Mouse (Mus musculus) limb, embryonic 14.5 days (tissue): Measurements from ENCODE around the gene Fmnl1. TPM values are rescaled to one million over a fixed set of nuclear protein-coding genes. Genes with fewer than 3 reads are reported as not detected.

Experiments
- ATAC-seq: fragments of 200-750 bp; cut with Nextera tagmentation; 2 replicates; pipeline ENCODE4 v1.8.0; 2017; ENCODE audit warnings: low read depth, moderate number of reproducible peaks, moderate TSS enrichment; ENCODE audit not compliant: low FRiP score
- DNase-seq: peaks from one replicate; pipeline ENCODE4 v3.0.0-alpha.2; 2015; ENCODE audit warnings: low spot score
- H3K27ac ChIP-seq: fragments of 300-500 bp; sonication (generic); replicated peaks from 2 replicates; pipeline ENCODE4 v1.5.1; 2014; ENCODE audit warnings: low read depth, mild to moderate bottlenecking, low read length, moderate library complexity, mixed read lengths
- H3K27me3 ChIP-seq: fragments of 300-500 bp; sonication (generic); 2 replicates; pipeline ENCODE4 v1.6.1; 2014; ENCODE audit warnings: low read length, mixed read lengths; ENCODE audit not compliant: control insufficient read depth, insufficient read depth
- H3K36me3 ChIP-seq: fragments of 300-500 bp; sonication (generic); 2 replicates; pipeline ENCODE4 v1.6.1; 2014; ENCODE audit warnings: mild to moderate bottlenecking, low read length, moderate library complexity, mixed read lengths; ENCODE audit not compliant: control insufficient read depth, insufficient read depth
- H3K4me1 ChIP-seq: fragments of 300-500 bp; sonication (generic); 2 replicates; pipeline ENCODE4 v1.6.1; 2014; ENCODE audit warnings: antibody characterized with exemption, low read length, mixed read lengths; ENCODE audit not compliant: control insufficient read depth, insufficient read depth
- H3K4me2 ChIP-seq: fragments of 300-500 bp; sonication (generic); replicated peaks from 2 replicates; pipeline ENCODE4 v1.6.1; 2014; ENCODE audit warnings: low read depth, mild to moderate bottlenecking, low read length, moderate library complexity; ENCODE audit not compliant: severe bottlenecking
- H3K4me3 ChIP-seq: fragments of 300-500 bp; sonication (generic); replicated peaks from 2 replicates; pipeline ENCODE4 v1.5.1; 2014; ENCODE audit warnings: low read length
- H3K9ac ChIP-seq: fragments of 300-500 bp; sonication (generic); 2 replicates; pipeline ENCODE4 v1.6.1; 2014; ENCODE audit warnings: mild to moderate bottlenecking, low read depth, low read length, moderate library complexity; ENCODE audit not compliant: severe bottlenecking
- H3K9me3 ChIP-seq: fragments of 300-500 bp; sonication (generic); 2 replicates; pipeline ENCODE4 v1.6.1; 2016; ENCODE audit warnings: low read length; ENCODE audit not compliant: control insufficient read depth
- POLR2A ChIP-seq: fragments of 200-500 bp; IDR thresholded peaks from 2 replicates; pipeline ENCODE4 v1.8.0; 2012; ENCODE audit warnings: inconsistent platforms, mild to moderate bottlenecking, moderate library complexity, borderline replicate concordance; ENCODE audit not compliant: insufficient read depth, insufficient read length; ENCODE audit errors: extremely low read depth
- WGBS: fragments of 180-500 bp; shearing (Covaris S2); extraction: QIAGEN DNeasy Blood & Tissue Kit; methylation state at CpG from one replicate; pipeline ENCODE4 v1.1.7; 2014; 5-methylcytosine and 5-hydroxymethylcytosine counted together
- polyA plus RNA-seq, 2 experiments: library from polyadenylated mRNA; depleted of rRNA in 1 of 2; stranded (reverse) in 1 of 2; unstranded in 1 of 2; fragments of >200 nt; fragmentation: Nextera tagmentation in 1 of 2; extraction: Ambion mirVana in 1 of 2; gene quantifications; 2 replicates each; pipeline versions ENCODE4 v1.2.1 to v1.2.3; 2012 to 2014

Fmnl1 gene
- polyA plus RNA-seq, 2 experiments: 2.6 to 3.8 TPM

DNA sequence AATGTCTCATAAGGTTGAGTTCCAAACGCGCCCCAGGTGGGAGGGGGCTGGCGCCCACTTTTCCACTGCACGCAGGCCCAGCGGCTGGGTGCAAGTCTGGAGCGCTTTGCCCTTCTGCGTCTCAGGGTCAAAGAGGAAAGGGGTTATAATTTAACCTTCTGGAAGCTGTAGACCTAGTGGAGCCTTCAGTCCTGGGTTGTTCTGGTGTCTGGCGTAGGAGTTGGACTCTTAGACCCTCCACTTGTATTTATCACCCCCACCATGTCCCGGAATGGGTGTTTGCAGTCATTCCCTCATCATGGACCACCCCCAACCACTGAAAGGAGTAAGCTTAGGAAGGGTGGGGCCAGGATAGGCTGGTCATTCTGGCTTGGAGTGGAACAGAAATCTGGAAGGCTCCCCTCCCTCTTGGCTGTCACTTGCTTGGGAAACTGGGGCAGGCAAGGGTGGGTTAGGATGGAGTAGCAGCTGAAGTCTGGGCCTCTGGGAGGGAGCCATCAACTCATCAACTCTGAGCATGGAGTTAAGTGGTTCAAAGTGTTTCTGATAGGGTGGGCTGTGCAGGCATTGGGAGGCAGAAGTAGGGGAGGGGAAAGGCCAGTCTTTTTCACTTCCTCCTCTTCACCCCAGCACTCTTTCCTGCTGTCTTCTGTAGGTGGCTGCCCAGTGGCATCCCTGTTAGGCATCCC lies 940 bp downstream of the Fmnl1 start:
- peak overlapping the region; percentile 56; the same call in 1 of the 2 replicates for H3K4me3 ChIP-seq
- peak overlapping the region; percentile 97; the same call in 1 of the 2 replicates for H3K4me2 ChIP-seq
- H3K27me3 ChIP-seq: peaks cover 42% of the 10 kb centered on the region
- H3K27ac ChIP-seq: no peak overlapping the region
- 56% methylated on average over 9 of the region's 9 CpGs for WGBS
- H3K9ac ChIP-seq: no peak overlapping the region
- H3K36me3 ChIP-seq: no peaks in the 10 kb centered on the region
- ATAC-seq: no peak
- H3K4me1 ChIP-seq: peaks cover 8% of the 10 kb centered on the region; the same call in 1 of the 2 replicates
- DNase-seq: no peak
- no peaks in the 10 kb centered on the region for H3K9me3 ChIP-seq
- no peak for TF ChIP-seq POLR2A

DNA sequence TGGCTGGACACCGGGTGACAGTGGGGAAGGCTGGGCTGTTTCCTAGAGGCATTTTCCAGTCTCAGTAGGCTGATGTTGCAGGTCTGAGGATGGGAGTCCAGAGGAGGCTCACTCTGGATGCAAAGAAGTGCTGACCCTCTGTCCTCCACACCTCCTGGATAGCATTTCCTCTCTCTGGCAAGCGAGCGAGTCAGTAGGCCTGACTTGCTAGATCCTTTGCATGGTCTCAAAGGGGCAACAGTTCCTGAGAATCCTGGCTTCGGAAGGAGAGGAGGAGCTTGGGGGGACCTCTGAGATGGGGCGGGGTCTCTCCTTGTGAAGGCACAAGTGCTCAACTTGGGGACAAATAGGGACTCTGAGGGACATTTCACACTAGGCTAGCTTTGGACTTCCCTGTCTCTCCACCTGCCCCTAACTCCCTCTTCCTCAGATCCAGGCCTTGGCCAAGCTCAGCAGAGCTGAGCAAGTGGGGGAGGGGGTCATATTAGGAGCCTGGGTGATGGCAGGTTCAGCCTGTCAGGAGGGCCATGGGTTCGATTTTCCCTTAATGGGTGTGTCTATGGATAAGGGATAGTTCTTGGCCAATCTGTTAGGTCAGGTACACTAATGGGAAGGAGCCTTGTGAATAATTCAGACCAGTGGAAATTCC lies 1.6 kb downstream of the Fmnl1 start:
- DNase-seq (no peak), ATAC-seq (no peak)
- Histone ChIP-seq H3K9me3 (no peaks in the 10 kb centered on the region), H3K4me3 (no peak overlapping the region), H3K36me3 (no peaks in the 10 kb centered on the region), H3K4me2 (no peak overlapping the region), H3K27ac (no peak overlapping the region), H3K27me3 (peaks cover 42% of the 10 kb centered on the region), H3K9ac (no peak overlapping the region), H3K4me1 (peaks cover 8% of the 10 kb centered on the region; the same call in 1 of the 2 replicates)
- WGBS: 60% methylated on average over 6 of the region's 6 CpGs
- no peak for TF ChIP-seq POLR2A

DNA sequence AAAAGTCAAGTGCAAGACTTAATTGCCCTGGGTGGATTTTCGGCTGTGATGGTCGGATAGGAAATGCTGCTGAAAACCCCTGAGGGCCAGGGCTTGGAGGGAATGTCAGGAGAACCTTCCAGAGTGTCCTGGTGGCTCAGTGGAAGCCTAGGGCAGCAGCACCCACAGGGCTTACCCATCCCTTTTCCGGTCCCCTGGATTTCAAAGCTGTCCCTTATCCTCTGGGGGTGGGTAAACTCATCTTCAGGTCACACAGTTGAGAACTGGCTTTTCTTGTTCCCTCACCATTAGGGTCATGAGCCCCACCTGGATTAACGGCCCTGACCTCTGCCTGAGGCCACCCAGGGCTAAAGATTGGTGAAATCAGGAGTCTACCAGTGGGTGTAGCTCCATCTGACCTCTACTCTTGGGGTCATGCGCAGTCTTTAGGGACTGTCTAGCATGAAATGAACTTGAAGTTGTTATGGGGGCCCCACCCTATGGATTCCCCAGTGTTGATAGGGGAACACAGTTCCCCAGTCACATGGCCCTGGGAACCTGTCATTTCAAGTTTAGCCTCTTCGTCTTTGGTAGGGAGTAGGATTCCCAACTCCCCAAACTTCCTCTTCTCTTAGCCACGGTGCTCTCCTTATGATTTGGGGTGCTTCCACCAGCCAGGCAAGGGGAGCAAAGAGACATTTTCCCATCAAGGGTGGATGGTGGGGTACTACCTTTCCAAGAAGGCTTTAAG lies 2.3 kb downstream of the Fmnl1 start:
- Histone ChIP-seq H3K4me1 (peaks cover 8% of the 10 kb centered on the region; the same call in 1 of the 2 replicates), H3K4me2 (no peak overlapping the region), H3K36me3 (no peaks in the 10 kb centered on the region), H3K9me3 (no peaks in the 10 kb centered on the region), H3K27me3 (peaks cover 42% of the 10 kb centered on the region), H3K27ac (no peak overlapping the region), H3K4me3 (no peak overlapping the region), H3K9ac (no peak overlapping the region)
- no peak for TF ChIP-seq POLR2A
- 79% methylated on average over 7 of the region's 7 CpGs for WGBS
- DNase-seq (no peak), ATAC-seq (no peak)

DNA sequence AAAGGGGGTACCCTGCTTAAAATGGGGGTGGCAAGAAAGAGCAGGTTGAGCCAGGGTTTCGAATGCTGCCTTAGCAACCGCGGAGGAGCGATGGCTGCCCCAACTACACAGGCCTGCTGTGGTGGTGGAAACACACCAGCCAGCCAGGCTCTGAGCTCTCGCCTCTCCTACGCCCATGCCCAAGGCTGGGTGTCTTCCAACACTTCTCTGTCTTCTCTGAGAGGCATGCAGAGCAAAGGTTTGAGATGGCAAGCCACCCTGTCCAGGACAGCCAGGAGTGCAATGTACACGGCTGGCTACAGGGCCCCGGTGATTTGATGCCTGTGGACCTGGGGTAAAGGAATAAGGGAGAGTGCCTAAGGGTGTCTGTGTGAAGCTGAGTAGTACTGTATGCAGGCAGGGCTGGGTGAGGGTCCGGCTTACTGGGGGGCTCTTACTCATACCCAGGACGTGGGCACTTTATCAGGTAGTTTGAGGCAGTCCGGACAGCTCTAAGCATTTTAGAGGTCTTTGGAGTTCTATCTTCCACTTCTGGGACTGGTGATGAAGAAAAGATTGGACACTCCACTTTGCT lies 3.0 kb downstream of the Fmnl1 start:
- peaks cover 42% of the 10 kb centered on the region for H3K27me3 ChIP-seq
- H3K4me3 ChIP-seq: no peak overlapping the region
- TF ChIP-seq POLR2A: no peak
- H3K36me3 ChIP-seq: no peaks in the 10 kb centered on the region
- no peak overlapping the region for H3K27ac ChIP-seq
- peaks cover 8% of the 10 kb centered on the region; the same call in 1 of the 2 replicates for H3K4me1 ChIP-seq
- ATAC-seq (no peak), DNase-seq (no peak)
- WGBS: 91% methylated on average over 11 of the region's 11 CpGs
- H3K4me2 ChIP-seq: no peak overlapping the region
- H3K9ac ChIP-seq: no peak overlapping the region
- H3K9me3 ChIP-seq: no peaks in the 10 kb centered on the region

DNA sequence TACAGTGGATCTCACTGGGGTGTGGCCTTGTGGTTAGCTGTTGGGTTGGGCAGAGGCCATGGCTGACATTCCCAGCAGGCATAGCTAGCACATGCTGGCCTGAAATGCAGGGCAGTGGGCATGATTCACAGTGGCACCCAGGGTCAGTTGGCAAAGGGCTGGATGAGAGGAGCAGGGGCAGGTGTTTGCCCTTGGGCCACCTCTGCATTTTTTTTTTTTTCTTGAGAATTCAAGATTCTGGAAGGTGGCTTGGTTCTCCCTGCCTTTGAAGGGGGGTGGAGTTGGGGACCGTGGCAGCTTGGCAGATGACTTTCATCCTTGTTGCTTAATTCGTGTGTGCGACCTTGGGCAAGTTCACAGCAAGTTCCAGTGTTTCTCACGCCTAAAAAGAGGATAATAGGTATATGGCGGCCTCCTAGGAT lies 3.5 kb downstream of the Fmnl1 start:
- WGBS: 74% methylated on average over 5 of the region's 5 CpGs
- H3K9me3 ChIP-seq: no peaks in the 10 kb centered on the region
- no peak overlapping the region for H3K4me2 ChIP-seq
- H3K27me3 ChIP-seq: peaks cover 36% of the 10 kb centered on the region
- H3K27ac ChIP-seq: no peak overlapping the region
- ATAC-seq (no peak), DNase-seq (no peak)
- H3K4me1 ChIP-seq: peaks cover 8% of the 10 kb centered on the region; the same call in 1 of the 2 replicates
- no peak overlapping the region for H3K9ac ChIP-seq
- H3K4me3 ChIP-seq: no peak overlapping the region
- no peaks in the 10 kb centered on the region for H3K36me3 ChIP-seq
- no peak for TF ChIP-seq POLR2A
